8 mouse cellular contexts compared by ENCODE assay signal in the genomic region with DNA sequence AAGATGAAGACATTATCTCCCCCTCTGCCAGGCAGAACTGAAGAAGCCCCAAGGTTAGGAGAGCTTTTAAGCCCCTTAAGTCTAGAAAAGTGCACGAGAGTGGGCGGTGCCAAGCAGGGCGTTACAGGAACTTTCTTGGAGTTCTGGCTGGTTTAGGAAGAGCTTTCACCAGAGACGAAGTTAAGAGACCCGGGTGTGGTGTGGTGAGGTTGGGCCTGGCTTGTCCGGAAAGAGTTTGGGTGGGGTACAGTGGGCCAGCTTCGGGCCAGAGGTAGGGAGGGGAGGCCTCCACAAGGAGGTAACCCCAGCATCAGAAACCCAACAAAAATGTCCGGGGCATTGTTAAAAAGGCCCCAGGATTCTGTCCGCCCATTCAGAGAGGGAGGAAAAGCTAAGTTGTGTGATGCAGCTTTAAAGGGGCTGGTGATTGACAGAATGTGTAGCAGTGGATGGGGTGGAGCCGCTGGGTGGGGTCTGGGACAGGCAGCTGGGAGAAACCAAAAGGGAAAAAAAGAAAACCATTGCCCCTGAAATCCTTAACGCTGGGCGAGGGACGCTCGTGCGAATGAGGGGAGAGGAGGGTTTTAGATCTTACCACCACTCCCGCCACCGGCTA. TPM values are rescaled to one million over a fixed set of nuclear protein-coding genes. Genes with fewer than 3 reads are reported as not detected.
A peak's percentile ranks its signal among the peaks of the same experiment; 100 is the strongest.
DNase-seq lines count a peak whose midpoint lies in the region; ATAC-seq and TF ChIP-seq lines count a peak whose summit lies in the region.

Klf8 (plus strand) TSS at position 163 of the 616 bp plus-strand sequence.

- ATAC-seq in erythroblast, adult 5-6 weeks (replicated peaks; ENCODE audit: low FRiP score, poor library complexity, severe bottlenecking) = 0 out of 2 replicates have a peak, but pooled peaks have one; percentile 15
- peak; percentile 77 for ATAC-seq in hindbrain, embryonic 16.5 days
- ATAC-seq in midbrain, postnatal 0 days (ENCODE audit: low FRiP score) = peak; percentile 69; the same call in 1 of the 2 replicates

- H3K36me3 ChIP-seq in hindbrain, embryonic 16.5 days (ENCODE audit: control insufficient read depth, insufficient read depth, low read length) = no peaks in the 10 kb centered on the region
- no peaks in the 10 kb centered on the region for H3K36me3 ChIP-seq in midbrain, postnatal 0 days (ENCODE audit: insufficient read depth, low read length)

- H3K4me2 ChIP-seq in hindbrain, embryonic 16.5 days (ENCODE audit: low read length) = peak within 1 kb of the TSS; percentile 60
- peak within 1 kb of the TSS; percentile 49 for H3K4me2 ChIP-seq in midbrain, postnatal 0 days (ENCODE audit: low read depth, low read length, poor library complexity, severe bottlenecking)

- DNase-seq in gastrocnemius, adult 2 months = no peak
- DNase-seq in gastrocnemius, postnatal 14 days = no peak
- peak; percentile 32 for DNase-seq in Muller cell, postnatal 12 days (ENCODE audit: inconsistent ontology term)
- DNase-seq in liver = peak; percentile 17
- peak; percentile 4 for DNase-seq in midbrain, postnatal 0 days (ENCODE audit: low spot score)
- DNase-seq in urinary bladder, postnatal 14 days (ENCODE audit: low spot score) = no peak

- peak within 1 kb of the TSS; percentile 46 for H3K27ac ChIP-seq in gastrocnemius, adult 2 months
- H3K27ac ChIP-seq in hindbrain, embryonic 16.5 days (ENCODE audit: low read depth, low read length) = peak within 1 kb of the TSS; percentile 79
- peak within 1 kb of the TSS; percentile 70 for H3K27ac ChIP-seq in midbrain, postnatal 0 days (ENCODE audit: low read depth, low read length)

- peak within 1 kb of the TSS; percentile 74 for H3K9ac ChIP-seq in hindbrain, embryonic 16.5 days (ENCODE audit: low read depth, low read length)
- H3K9ac ChIP-seq in midbrain, postnatal 0 days (replicated peaks; ENCODE audit: low read length, poor library complexity, severe bottlenecking) = peak within 1 kb of the TSS; percentile 54

- peak within 1 kb of the TSS; percentile 73 for H3K4me3 ChIP-seq in gastrocnemius, adult 2 months
- H3K4me3 ChIP-seq in hindbrain, embryonic 16.5 days (ENCODE audit: low read length) = peak within 1 kb of the TSS; percentile 61
- peak within 1 kb of the TSS; percentile 55 for H3K4me3 ChIP-seq in midbrain, postnatal 0 days (ENCODE audit: low read depth, low read length)

- WGBS in hindbrain, embryonic 16.5 days = 28% methylated on average over 17 of the region's 17 CpGs
- 20% methylated on average over 17 of the region's 17 CpGs for WGBS in midbrain, postnatal 0 days

- H3K27me3 ChIP-seq in hindbrain, embryonic 16.5 days (replicated peaks; ENCODE audit: control insufficient read depth, insufficient read depth, low read length) = no peaks in the 10 kb centered on the region
- no peaks in the 10 kb centered on the region; the same call in 1 of the 2 replicates for H3K27me3 ChIP-seq in midbrain, postnatal 0 days (ENCODE audit: insufficient read depth, low read length)

- no peaks in the 10 kb centered on the region for H3K9me3 ChIP-seq in hindbrain, embryonic 16.5 days (ENCODE audit: control insufficient read depth, low read length)
- H3K9me3 ChIP-seq in midbrain, postnatal 0 days (ENCODE audit: low read length) = no peaks in the 10 kb centered on the region

- no peaks in the 10 kb centered on the region for H3K4me1 ChIP-seq in hindbrain, embryonic 16.5 days (ENCODE audit: control insufficient read depth, insufficient read depth, low read depth, low read length)
- H3K4me1 ChIP-seq in midbrain, postnatal 0 days (ENCODE audit: insufficient read depth, low read length) = no peaks in the 10 kb centered on the region

- no peak for TF ChIP-seq CTCF in gastrocnemius, adult 2 months (IDR thresholded peaks at IDR 0.05)
- TF ChIP-seq CTCF in midbrain, postnatal 0 days (IDR thresholded peaks at IDR 0.05) = no peak

- intact Hi-C loops in gastrocnemius, adult 2 months (cut with DNase I) = no loop called here
- intact Hi-C loops in gastrocnemius, postnatal 14 days (cut with DNase I; ENCODE audit: low total_unique reads) = no loop called here

RNA-seq across cellular contexts. Expression of gene Klf8, which starts in this region (rescaled TPM):
- under 1 TPM; 0.10 to 0.20 TPM for total RNA-seq in gastrocnemius, adult 2 months (2021)
- total RNA-seq in gastrocnemius, postnatal 14 days (2021) = under 1 TPM; 0.37 to 0.64 TPM
- 0.19 TPM in 1 of 2 replicates, not detected in the other for total RNA-seq in erythroblast, adult 5-6 weeks (2015; ENCODE audit: low replicate concordance)
- 0.09 and 0.56 TPM in 2 replicates for total RNA-seq in erythroblast, adult 5-6 weeks (2017; ENCODE audit: low replicate concordance)
- 4.9 and 6.0 TPM in 2 replicates for polyA plus RNA-seq in hindbrain, embryonic 16.5 days (2015; fragmentation: Nextera tagmentation; extraction: Ambion mirVana)
- 21.0 and 26.2 TPM in 2 replicates for total RNA-seq in midbrain, postnatal 0 days (2014; rRNA removed)
- polyA plus RNA-seq in midbrain, postnatal 0 days (2015; fragmentation: Nextera tagmentation; extraction: Ambion mirVana) = 4.7 and 5.3 TPM in 2 replicates

Comparison
In these comparisons a context has a peak if more than half of its experiments do, and no peak if none do; other contexts are left out.
1. RNA of gene Klf8 (total RNA-seq): 21.0 to 26.2 TPM in midbrain, postnatal 0 days; 0.37 to 0.64 TPM in gastrocnemius, postnatal 14 days, 0.10 to 0.20 TPM in gastrocnemius, adult 2 months and 0.09 to 0.56 TPM in erythroblast, adult 5-6 weeks; every median in the first group is over 10 times any median in the second.
2. Peak in ATAC-seq in erythroblast, adult 5-6 weeks; RNA of the gene not detected or under 1 TPM.
3. DNase-seq: peak in Muller cell, postnatal 12 days (single experiment), liver (single experiment) and midbrain, postnatal 0 days (single experiment); none in gastrocnemius, adult 2 months (single experiment), gastrocnemius, postnatal 14 days (single experiment) and urinary bladder, postnatal 14 days (single experiment).
4. ATAC-seq: peak in every context shown above with its lines; median percentile 77 in hindbrain, embryonic 16.5 days; 69 in midbrain, postnatal 0 days; 15 in erythroblast, adult 5-6 weeks.
5. Peak in every context shown above with its lines, with median percentiles within 50 percentile points of each other: H3K27ac ChIP-seq and H3K4me3 ChIP-seq.